Mouse (Mus musculus) adrenal gland, postnatal 4 days (tissue): Measurements from ENCODE around the gene Aloxe3. TPM values are rescaled to one million over a fixed set of nuclear protein-coding genes. Genes with fewer than 3 reads are reported as not detected.

Experiments used
- DNase-seq, 2 experiments: peaks; one replicate each; pipeline ENCODE4 v3.0.0; 2021 to 2022; ENCODE audit warnings: low spot score in 2 of 2, mixed read lengths in 2 of 2
- total RNA-seq, 2 experiments: library from RNA; stranded (reverse); gene quantifications; 2 replicates each; pipeline ENCODE4 v1.2.3; 2021

Gene Aloxe3
- total RNA-seq, 2 experiments from 2014 or later, result 0.67 to 0.73 TPM

GRCm38 (mm10) chr11:69106842-69107241 lies 18.9 kb upstream of the Aloxe3 start:
- no peak for DNase-seq

DNA sequence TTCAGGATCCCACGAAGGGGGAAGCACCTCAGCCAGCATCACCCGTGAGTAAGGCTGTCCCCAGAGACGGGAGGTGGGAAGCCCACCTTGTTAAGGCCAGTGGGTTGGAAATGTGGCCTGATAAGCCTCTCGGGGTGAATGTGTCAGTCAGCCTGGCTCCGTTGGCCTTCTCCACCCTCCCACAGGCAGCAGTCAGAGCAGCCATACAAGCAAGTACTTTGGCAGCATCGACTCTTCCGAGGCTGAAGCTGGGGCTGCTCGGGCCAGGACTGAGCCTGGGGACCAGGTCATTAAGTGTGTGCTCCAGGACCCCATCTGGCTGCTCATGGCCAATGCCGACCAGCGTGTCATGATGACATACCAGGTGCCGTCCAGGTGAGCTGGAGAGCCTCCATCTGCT lies 18.0 kb upstream of the Aloxe3 start:
- DNase-seq, result no peak

GRCm38 (mm10) chr11:69108223-69108622 lies 17.5 kb upstream of the Aloxe3 start:
- no peak for DNase-seq

- DNase-seq, result no peak
Observed at GRCm38 (mm10) chr11:69109032-69109900, 16.4 kb upstream of the Aloxe3 start.

- DNase-seq, result peak; percentile 88 to 92
Observed at GRCm38 (mm10) chr11:69110319-69111046, 15.2 kb upstream of the Aloxe3 start.

- DNase-seq, result no peak
Observed at GRCm38 (mm10) chr11:69111051-69111810, 14.5 kb upstream of the Aloxe3 start.

GRCm38 (mm10) chr11:69111865-69112264 lies 13.8 kb upstream of the Aloxe3 start:
- DNase-seq, result no peak

GRCm38 (mm10) chr11:69114018-69114417 lies 11.7 kb upstream of the Aloxe3 start:
- no peak for DNase-seq

- no peak for DNase-seq
Observed at GRCm38 (mm10) chr11:69114621-69115020, 11.1 kb upstream of the Aloxe3 start.

GRCm38 (mm10) chr11:69116843-69117242 lies 8.9 kb upstream of the Aloxe3 start:
- no peak for DNase-seq

GRCm38 (mm10) chr11:69117737-69118695 lies 7.7 kb upstream of the Aloxe3 start:
- DNase-seq, result no peak

DNA sequence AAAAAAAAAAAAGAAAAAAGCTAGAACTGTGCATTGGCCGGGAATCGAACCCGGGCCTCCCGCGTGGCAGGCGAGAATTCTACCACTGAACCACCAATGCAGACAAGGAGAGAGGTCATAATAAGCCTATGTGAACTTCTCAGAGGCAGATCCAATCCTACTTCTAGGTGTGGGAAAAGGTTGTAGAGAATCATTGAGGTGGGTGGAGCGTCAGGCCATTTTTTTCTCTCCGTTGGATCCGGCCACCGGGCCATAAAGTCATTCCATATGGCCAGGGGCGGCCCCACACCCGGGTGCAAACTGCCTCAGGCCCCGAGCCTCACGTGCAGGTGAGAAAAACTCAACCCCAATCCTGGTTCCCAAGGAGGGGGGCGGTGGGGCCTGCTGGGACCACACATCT lies 6.9 kb upstream of the Aloxe3 start:
- peak in 1 of 2 experiments; percentile 75 for DNase-seq

GRCm38 (mm10) chr11:69119446-69120155 lies 6.1 kb upstream of the Aloxe3 start:
- DNase-seq, result no peak

DNA sequence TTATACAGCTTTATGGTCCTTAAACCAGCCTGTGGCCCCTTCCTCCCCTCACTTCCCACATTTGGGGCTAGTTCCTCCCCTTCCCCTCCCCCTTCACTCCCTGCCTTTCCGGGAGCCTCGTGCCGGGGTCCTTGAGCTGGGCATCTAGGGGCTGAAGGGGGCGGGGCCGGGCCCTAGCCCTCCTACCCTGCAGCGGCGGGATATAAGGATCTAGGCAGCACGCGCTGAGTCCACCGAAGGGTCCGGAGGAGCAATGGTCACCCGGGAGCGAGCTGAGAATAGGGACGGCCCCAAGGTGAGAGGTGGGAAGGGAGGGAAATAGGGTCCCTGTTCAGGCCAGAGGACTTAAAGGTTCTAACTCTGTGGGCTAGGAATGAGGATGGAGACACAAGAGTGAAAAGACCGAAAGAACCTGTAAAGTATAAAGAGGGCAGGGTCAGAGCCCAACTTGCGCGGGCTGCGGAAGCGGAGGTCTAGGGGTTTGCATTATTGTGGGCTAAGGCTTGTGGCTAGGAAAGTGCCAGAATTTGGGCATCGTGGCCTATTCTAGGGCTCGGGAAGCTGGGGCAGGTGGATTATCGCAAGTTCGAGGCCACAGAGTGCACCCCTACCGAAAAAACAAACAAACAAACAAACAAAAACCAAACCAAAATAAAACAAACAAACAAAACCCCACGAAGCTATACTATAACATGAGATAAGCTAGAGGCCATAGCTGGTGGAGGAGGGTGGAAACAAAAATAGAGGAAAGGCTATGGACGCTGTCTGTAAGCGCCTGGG lies 5.3 kb upstream of the Aloxe3 start, which contains the start of gene Hes7:
Gene Hes7 (plus strand): TSS at position 184 of the 780 bp plus-strand sequence.
- DNase-seq, result no peak

GRCm38 (mm10) chr11:69121001-69121740 lies 4.5 kb upstream of the Aloxe3 start:
- no peak for DNase-seq

- DNase-seq, result no peak
Observed at GRCm38 (mm10) chr11:69121741-69122335, 3.9 kb upstream of the Aloxe3 start.

- DNase-seq, result peak; percentile 79 to 82
Observed at GRCm38 (mm10) chr11:69122336-69122951, 3.3 kb upstream of the Aloxe3 start, which contains the start of gene 9130213A22Rik. TSS of gene 9130213A22Rik (minus strand) at chr11:69122589.
